Mouse (Mus musculus) yolk sac, embryonic 10.5 days (tissue): ENCODE measurements around the gene Znrf4.
"Not testable (repeated sequence)": the region's sequence is repeated elsewhere in the genome, so short reads cannot be mapped to it uniquely, and the experiment has no call there.

Source experiments
- DNase-seq: peaks from one replicate; pipeline ENCODE4 v3.0.0-alpha.2; 2017; ENCODE audit warnings: low spot score

The Znrf4 gene

DNA sequence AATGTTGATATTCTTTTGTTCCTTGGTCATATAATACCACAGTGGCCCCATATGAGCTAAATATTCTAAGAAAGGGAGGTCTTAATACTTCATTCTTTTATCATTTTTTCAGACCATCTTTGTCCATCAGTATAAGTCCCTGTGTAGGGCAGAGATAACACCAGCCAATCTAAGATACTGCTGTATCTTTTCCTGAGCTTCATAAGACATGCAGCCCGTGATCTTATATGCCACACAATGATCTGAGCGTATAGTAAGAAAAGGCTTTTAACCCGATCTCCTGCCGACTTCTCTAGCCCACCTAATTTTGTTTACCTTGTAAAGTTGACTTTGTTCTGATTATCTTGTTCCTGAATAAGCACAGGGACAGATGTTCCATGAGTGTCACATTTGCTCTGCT lies 12.7 kb upstream of the Znrf4 start:
- DNase-seq, result no peak

GRCm38 (mm10) chr17:56522744-56523143 lies 10.5 kb upstream of the Znrf4 start:
- no peak for DNase-seq

DNA sequence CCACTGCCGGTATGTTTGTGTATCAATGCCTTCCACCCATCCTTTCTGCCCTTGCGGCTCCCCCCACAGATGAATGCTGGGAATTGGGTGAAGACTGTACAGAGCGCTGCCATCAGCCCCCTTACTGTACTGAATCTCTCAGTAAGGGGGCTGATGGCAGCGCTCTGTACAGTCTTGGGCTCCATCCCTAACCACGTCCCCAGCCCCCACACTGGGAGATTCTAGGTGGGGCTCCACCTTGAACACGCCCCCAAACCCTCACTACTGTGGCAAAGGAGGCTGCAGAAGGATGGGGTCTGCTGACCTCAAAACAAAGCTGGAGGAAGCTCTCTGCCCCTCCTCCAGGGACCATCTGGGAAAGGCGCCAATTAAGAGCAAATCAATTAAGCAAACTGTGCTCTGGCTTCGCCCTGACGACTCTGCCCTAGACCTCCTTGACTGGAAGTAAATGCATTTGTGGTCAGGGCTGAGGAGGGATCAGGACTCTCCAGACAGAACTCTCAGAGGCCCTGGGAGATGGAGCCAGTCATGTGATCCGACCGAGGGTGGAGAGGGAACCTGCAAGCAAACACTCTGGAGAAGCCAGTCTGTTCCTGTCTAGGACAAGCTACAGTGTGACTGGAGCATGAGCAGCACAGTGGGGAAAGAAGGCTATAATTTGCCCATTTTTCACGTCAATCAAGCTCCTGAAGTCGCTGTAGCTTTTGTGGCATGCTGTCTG lies 3.6 kb upstream of the Znrf4 start:
- no peak for DNase-seq

GRCm38 (mm10) chr17:56514916-56515315 lies 2.7 kb upstream of the Znrf4 start:
- DNase-seq, result no peak

DNA sequence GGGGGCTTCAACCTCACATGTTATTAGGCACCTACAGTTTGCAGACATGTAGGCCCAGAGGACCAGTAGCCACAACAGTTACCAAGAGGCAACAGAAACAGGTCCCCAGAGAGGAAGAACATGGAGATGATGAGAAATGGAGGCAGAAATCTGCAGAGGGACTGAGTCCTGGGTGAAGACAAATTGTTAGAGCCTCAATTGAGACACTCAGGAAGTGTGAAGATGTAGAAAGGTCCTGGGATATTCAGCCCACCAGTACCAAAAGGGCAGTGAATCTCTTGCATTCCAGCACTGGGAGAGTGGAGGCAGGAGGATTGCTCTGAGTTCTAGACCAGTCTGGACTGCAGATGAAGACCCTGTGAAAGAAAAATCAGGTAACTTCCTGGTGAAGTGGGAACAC lies 2.1 kb upstream of the Znrf4 start:
- no peak for DNase-seq

DNA sequence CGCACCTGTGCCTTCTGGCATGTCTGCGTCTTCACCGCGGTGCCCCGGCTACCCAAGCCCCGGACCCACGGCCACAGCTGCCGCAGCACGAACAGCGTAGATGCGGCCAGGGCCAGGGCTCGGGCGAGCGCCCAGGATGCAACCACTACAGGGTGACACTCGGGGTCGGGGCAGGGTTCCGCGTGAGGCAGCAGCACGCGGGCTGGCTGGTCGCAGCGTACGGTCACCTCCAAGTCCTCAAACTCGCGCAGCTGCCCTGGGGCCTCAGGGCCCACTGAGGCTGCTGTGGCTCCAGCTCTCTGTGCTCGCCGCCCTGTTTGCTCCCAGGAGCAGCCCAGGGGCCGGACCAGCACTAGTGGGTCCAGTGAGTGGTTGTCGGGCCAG lies 532 bp downstream of the Znrf4 start:
- no peak for DNase-seq

DNA sequence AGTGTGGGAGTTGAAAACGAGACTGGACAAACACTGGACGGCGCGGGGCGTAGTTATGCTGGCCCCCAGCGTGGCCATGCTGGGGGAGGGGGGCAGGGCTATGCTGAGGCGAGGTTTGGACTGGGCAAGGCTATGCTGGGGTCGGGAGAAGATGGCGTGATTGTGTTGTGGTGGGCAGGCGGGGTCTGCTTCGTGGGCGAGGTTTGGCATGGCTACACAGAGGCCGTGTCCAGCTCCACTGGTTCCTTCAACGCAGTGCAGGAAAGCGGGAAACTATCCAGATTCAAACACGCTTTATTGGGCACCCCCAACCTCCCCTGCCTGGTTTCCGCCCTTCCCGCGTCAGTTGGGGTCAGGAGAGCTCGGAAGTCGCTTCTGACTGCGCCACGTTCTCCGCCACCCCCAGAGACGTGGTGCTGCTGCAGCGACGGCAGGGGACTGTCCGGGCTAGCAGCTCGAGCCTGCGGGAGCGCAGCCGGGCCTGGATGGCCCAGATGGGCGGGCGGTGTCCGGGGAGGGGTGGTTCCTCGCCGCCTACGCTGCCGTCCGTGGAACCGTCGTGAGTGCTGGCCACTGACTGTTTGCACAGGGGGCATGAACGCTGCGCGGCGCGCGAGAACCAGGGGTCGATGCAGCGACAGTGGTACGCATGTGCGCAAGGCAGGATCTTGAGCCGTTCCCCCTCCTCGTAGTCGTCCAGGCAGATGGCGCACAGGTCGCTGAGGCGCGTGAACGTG lies 1.1 kb downstream of the Znrf4 start:
- no peak for DNase-seq

DNA sequence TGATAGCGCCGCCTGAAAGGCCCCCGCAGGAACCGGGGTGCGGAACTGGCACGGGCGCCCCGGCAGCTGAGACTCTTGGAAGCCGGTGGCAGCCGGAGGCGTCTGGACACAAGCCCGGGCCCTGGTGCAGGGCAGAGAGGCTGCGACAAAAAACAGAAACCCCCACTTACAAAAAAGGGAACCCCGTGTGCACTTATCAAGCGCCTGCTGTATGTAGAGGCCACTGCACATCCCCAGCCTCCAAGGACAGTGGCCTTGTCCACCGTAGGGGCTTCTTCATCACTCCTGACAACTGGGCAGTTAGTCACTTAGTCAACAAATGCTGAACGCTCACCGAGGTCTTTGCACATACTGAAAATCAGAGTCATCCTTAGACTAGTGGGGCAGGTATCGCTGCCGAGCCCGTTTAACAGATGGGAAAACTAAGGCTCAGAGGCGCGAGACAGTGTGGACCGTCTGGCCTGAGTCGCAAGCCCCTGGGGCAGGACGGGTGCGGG lies 1.7 kb downstream of the Znrf4 start:
- DNase-seq, result no peak

GRCm38 (mm10) chr17:56509707-56510472 lies 2.3 kb downstream of the Znrf4 start:
- peak; percentile 21 for DNase-seq

DNA sequence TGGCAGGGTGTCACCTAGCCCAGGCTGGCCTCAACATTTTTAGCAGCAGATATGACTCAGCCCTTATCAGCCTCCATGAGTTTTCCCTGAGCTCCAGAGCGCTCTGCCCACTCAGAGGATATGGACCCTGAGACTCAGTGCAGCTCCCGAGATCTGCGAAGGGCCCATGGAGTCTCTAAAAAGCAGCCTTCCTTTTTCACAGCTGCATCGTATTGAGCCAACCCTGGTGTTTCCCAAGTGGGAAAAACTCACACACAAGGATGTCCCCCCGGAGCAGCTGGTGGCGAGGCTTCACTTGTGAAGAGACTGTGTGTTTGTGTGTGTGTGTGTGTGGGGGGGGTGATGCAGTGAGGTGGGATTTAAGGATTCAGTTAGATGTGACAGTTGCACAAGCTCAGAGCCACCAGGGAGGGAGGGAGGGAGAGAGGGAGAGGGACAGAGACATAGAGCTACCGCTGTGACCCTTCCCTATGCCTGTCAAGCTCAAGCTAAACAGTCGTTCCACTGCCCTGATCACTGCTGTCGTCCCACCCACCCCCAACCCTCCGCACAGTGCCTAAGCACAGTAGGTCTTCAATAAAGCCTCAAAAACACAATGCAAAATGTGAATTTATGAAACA lies 3.1 kb downstream of the Znrf4 start:
- DNase-seq, result no peak

DNA sequence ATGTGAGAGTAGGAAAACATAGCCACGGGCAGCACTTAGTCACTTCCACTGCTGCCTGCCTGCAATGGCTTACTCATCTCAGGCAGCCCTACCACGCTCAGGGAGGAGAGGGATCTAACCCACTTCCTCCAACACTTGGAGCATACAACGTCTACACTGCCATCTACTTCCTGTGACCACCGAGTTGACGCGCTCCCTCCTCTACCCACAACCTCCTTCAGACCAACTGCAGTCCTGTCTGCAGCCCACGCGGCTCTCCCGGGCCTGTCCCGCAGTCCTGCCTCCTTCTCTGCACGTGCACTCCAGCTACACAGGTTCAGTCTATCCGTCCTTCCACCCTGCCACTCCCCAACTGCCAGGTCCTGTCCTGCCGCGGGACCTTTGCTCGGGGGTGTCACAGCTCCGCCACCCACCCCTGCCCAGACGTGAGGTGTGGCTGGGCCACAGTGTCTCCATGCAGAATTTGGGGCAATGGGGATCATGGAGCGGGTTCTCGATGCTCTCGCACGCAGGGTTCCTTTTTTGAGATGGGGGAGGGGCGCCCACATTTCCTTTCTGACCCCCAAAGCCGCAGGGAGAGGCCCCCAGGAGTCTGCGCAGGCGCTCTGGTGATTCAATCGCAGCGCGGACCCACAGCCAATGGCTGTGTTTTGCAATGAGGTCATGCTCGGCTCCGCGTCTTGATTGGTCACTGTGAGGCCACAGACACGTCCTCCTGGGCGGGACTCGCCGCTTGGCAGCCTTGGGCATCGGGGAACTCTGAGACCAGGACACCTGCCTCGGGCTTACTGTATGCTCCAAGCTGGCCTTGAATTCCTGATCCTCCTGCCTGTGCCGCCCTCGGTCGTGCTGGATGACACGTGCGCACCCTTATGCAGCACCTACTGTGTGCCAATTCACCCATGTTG lies 4.8 kb downstream of the Znrf4 start:
- DNase-seq, result peak; percentile 85

GRCm38 (mm10) chr17:56506417-56507065 lies 5.7 kb downstream of the Znrf4 start:
- no peak for DNase-seq

GRCm38 (mm10) chr17:56505401-56505800 lies 6.8 kb downstream of the Znrf4 start:
- no peak for DNase-seq

- no peak for DNase-seq
These were observed 9.7 kb downstream of the Znrf4 start for GRCm38 (mm10) chr17:56502526-56502925.

- DNase-seq, result not testable (repeated sequence)
These were observed 10.4 kb downstream of the Znrf4 start for GRCm38 (mm10) chr17:56501635-56502400.

- no peak for DNase-seq
These were observed 13.0 kb downstream of the Znrf4 start for GRCm38 (mm10) chr17:56499229-56499628.

DNA sequence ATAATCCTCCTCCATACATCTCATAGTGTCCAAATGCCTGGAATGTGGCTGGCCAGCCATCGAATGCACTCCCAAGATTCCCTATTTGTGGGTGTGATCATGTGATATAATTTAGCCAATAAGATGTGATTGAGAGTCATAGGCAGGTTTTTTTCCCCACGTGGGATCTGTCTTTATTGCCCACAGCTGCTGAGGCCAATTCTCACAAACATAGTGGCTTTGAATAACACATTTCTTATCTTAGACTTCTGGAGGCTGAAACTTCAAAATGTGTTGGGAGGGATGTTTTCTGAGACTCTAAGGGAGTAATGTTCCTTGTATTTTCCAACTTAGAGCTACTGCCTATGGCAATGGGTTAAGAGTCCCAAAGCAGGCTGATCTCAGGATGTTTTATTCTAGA lies 17.8 kb downstream of the Znrf4 start:
- no peak for DNase-seq

GRCm38 (mm10) chr17:56493841-56494240 lies 18.4 kb downstream of the Znrf4 start:
- DNase-seq, result no peak

GRCm38 (mm10) chr17:56490438-56491152 lies 21.6 kb downstream of the Znrf4 start:
- no peak for DNase-seq
